Mouse (Mus musculus) natural killer cell, adult 2 months (primary cell): ENCODE measurements around the gene Arid4a.
A peak's percentile ranks its signal among the peaks of the same experiment; 100 is the strongest.
"Not testable (repeated sequence)": the region's sequence is repeated elsewhere in the genome, so short reads cannot be mapped to it uniquely, and the experiment has no call there.

Experiments
- DNase-seq, 2 experiments: peaks; one replicate each; pipeline ENCODE4 v3.0.0; 2022; ENCODE audit warnings: low spot score in 2 of 2

The Arid4a gene

DNA sequence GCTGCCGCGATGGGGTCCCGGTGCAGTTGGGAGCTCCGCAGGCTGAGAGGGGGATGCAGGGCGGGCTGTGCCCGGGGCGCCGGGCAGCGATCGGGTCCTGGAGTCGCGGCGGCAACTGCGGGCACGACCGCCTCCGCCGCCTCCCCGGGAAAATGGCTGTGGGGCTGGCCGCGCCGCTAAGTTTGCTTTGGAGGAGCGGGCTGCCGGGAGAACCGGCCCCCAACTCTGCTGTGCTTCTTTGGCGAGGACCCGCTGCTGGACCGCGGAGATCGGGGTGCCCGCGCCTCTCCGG is 367 bp downstream of the Arid4a start:
- no peak for DNase-seq

DNA sequence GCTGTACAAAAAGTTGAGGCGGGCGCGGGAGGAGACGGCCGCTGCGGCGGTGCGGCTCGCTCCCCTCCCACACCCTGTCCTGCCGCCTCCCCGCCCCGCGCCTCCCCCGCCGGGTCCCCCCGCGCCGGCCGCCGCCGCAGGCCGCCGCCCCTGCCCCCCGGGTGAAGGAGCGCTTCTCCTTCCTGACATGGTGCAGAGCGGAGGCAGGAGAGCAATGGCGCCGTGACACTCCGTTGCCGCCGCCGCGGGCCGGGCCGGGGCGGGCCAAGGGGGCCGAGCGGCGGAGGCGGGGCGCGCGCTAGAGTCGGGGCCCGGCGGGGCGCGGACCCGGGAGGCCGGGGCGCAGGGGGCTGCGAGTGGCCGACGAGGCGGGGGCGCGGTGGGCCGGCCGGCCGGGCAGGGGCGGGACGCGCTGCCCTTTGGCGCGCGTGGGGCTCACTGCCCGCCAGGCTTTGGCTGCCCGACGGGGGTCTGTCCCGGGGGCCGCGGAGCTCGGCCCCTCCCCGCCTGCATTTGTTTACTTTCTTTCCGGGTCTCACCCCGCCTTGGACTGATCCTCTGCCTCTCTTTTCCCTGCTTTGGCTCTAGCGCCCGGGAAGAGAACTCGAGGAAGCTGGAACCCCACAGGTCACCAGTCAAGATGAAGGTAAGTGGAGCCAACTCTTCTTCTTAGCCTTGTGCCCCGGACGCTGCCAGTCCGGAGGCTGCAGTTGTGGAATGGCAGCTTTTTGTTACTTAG is 882 bp downstream of the Arid4a start:
- peak in 1 of 2 experiments; percentile 33 for DNase-seq

DNA sequence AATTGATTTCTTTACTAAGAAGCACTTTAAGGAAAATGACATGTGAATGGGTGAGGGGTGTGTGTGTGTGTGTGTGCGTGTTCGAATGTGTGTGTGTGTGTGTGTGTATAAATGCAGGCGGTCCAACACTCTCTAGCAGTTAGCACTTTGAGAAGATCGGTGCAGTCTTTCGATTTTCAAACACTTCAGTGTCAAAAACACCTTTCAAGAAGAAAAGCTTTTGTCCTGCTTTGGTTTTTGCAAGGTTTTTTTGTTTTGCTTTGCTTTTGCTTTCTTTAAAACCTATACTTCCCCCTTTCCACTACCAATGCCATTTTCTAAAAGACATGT is 1.4 kb downstream of the Arid4a start:
- no peak for DNase-seq

DNA sequence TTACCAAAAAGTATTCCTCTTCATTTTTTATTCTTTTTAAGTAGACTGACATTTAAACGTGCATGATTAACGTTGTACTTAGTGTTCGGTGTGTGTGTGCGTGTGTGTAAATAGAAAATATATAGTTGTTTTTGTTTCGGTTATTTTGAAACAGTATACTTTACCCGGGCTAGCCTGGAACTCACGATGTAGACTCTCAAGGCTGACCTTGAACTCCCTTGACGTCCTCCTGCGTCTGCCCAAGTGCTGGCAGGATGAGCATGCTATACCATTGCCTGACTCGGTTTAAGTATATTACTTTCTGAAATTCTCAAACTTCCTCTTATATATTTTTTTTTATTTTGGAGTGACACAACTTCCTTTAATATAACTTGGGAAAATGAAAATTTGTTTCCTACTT is 2.0 kb downstream of the Arid4a start:
- no peak for DNase-seq

DNA sequence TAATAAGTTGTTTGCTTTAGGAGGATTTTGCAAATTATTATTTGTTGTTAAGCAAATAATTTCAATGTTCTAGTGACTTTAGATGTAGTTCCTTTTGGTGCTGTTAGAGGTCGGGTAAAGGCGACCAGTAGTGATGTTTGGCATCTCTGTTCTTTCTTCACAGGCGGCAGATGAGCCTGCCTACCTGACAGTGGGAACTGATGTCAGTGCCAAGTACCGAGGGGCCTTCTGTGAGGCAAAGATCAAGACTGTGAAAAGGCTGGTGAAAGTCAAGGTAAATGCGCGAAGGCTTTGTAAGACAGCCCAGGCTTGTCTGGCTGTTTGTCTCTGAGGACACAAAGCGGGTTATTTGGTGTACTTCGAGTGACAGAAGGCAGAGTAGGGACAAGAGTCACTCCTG is 3.4 kb downstream of the Arid4a start:
- no peak for DNase-seq

DNA sequence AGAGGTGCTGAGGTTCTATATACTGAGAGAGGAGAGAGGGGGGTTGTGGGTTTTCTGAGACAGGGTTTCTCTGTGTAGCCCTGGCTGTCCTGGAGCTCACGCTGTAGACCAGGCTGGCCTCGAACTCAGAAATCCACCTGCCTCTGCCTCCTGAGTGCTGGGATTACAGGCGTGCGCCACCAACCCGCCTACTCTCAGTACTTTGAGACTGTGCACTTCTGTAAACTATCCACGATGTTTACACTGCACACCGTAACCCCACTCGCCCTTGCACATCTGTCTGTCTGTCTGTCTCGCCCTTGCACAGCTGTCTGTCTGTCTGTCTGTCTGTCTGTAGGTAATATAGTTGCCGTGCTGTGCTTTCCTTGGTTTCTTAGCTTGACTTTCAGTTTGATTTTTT is 8.6 kb downstream of the Arid4a start:
- no peak for DNase-seq

DNA sequence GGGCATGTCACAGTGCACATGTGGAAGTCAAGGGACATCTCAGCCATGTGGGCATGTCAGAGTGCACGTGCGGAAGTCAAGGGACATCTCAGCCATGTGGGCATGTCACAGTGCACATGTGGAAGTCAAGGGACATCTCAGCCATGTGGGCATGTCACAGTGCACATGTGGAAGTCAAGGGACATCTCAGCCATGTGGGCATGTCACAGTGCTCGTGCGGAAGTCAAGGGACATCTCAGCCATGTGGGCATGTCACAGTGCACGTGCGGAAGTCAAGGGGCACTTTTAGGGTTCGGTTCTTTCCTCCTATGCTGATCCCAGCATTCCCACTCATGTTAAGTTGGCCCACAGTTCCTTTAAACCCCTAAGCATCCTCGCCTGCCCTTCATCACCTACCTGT is 12.5 kb downstream of the Arid4a start:
- DNase-seq, result not testable (repeated sequence)

DNA sequence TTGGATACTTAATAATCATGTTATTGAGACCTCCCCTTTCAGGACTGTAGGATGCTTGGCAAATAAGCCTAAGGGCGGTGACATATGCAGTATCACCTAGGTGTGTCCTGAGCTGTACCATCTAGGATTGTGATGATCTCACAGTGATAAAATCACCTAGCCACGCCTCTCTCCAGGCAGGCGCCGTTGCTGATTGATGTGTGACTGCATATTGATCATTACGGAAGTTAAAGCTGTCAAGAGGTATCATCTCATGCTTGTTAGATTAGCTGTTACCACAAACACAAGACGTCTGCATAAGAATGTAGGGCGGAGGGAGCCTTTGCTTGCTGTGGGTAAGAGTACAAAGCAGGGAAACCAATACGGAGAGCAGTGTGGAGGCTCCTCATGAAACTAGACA is 14.5 kb downstream of the Arid4a start:
- DNase-seq, result no peak

DNA sequence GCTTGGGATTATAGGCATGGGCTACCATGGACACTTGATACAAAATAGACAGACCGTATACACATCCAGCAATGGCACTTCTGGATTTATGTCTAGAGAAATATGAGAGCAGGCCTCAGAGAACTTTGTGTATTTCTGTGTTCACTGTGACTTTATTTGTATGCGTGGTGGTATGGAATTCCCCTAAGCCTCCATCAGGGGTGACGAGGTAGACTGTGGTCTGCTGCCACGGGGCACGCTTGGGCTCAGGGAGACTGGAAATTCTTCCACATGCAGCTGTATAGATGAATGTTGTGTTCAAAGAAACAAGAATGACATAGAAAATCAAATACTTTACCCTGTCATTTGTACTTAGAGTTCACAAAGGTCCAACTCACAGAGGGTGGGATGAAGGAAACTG is 14.9 kb downstream of the Arid4a start:
- no peak for DNase-seq

DNA sequence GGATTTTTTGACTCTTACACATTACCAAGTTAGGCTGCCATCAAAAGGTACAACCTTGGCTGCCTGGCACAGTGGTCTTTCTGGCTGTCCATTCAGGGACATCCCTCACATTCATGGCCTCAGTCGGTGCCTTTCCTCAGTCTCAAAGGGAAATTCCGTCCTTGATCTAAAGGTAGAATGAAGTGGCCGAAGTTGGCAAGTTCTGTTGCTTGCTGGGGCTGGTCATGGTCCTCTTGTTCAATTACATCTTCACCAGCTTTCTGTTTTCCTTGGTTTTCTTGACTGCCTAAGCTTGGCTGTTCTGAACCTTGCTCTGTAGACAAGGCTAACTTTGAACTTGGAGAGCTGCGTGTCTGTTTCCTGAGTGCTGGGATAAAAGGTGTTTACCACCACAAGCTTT is 20.0 kb downstream of the Arid4a start:
- DNase-seq, result no peak

DNA sequence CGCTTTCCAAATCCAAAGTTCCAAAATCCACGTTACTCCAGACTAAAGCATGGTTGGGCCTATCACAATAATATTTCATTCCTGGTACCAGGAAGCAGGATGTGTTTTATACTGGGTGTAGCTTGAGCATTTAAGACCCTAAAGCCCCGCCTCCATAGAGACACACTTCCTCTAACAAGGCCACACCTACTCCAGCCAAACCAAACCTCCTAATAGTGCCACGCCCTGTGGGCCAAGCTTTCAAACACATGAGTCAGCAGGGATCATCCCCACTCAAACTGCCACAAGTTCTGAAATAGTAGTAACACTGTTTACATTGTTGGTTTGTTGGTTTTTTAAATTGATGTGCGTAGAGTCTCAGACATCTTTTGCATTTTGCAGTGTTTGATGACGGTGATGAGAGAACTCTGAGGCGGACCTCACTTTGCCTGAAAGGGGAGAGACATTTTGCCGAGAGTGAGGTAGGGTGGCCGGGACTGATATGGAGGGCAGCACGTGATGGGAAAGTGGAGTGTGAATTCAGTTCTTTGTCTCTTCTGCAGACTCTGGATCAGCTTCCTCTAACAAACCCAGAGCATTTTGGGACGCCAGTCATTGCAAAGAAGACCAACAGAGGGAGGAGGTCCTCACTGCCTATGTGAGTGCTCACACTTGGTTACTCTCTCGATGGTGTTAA is 21.1 kb downstream of the Arid4a start:
- DNase-seq, result peak in 1 of 2 experiments; percentile 14

DNA sequence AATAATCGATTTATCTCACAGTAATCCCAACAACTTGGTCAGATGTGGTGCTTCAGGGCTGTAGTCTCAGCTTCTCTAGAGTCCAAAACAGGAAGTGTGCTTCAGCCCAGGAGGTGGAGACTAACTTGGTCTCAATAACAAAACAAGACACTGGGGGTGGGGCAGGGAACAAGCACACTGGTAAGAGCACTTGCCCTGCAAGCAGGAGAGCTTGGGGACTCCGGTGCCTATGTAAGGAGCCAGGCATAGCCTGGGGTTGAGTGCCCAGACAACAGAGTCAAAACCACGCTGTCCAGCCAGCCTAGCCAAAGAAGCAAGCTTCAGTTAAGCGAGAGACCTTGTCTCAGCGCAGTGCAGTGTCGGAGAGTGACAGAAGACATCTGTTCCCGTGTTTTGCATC is 24.7 kb downstream of the Arid4a start:
- peak; percentile 62 to 76 for DNase-seq

DNA sequence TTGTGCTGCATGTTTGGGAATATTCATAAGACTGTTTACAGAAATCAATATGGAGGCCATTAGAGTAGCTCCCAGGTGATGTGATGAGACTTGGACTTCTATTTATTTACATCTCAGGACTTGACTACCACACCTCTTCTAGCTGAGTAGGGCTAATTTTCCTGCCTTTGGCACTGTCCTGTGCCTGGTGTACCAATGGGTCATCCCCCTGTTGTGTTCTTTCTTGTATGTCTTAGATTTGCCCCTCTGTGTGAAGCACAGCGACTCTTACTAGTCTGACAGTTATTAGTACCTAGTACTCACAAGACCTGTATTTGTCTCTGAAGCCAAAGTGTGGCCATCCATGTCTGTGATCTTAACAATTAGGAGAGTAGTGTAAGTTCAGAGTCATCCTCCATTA is 26.7 kb downstream of the Arid4a start:
- DNase-seq, result no peak

DNA sequence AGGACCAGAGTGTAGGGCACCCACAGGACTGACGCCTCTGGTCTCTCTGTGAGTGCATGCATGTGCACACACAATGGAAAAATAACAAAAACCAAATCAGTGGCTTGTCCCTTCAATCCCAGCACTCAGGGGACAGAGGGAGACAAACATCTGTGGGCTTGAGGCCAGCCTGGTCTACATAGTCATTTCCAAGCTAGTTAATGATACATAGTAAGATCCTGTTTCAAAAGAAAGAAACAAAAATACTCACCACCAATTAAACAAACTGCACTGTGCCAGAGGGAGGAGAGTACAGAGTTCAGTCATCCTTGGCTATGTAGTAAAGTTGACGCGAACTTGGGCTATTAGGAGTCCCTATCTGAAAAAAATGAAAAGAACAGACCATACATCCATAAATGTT is 27.8 kb downstream of the Arid4a start:
- no peak for DNase-seq

DNA sequence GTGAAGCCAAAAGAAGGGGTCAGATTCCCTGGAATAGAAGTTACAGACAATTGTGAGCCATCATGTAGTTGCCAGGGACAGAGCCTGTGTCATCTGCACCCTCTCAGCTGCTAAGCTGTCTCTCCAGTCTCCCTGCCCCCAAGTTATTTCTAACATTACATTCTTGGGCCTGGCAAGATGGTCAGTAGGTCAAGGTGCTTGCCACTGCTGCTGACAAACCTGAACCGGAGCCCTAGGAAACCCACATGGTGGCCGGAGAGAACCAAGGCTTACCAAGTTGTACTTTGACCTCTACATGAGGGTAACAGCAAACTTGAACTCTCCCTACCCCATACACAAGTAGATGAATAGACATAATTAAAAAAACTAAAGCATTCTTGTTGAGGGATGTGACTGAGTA is 28.7 kb downstream of the Arid4a start:
- no peak for DNase-seq

DNA sequence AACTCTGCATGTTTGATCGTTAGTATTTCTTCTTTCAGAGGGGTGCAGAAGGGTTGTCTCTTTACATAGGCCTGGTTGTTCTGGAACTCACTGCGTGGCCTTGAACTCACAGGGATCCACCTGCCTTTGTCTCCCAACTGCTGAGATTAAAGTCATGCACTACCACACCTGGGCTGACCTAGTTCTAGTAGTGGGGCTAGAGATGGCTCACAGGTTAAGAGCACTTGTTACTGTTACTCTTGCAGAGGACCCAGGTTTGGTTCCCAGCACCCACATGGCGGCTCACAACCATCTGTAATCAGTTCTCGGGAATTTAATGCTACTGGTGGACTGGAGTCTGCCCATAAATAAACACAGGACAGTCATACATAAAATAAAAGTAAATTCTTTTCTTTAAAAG is 30.7 kb downstream of the Arid4a start:
- no peak for DNase-seq

DNA sequence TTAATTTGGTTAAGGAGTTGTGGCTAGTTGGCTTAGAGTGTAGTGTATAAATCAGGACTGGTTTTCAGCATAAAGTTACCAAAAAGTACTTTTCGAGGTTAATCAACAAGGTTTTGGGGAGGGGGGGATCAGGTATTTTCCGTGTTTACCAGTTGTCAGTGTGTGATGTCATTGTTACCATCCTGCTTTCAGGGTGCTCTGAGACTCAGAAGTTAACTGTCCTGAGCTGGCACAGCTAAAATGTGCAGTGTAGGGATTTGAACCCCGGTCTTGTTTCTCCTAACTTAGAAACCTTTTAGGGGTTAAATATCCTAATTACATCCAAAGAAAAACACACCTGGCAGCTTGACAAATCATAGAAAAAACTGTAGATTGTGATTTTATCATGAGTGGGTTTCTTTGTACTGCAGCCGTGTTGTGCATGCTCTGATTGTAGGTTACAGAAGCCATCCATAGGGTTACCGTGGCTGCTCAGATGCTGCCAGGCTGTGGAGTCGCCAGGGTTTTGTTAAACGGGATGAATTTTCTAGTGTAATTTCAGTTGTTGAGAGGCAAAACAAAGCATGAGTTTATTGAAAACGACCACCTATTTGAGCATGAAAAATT is 31.8 kb downstream of the Arid4a start:
- DNase-seq, result no peak

DNA sequence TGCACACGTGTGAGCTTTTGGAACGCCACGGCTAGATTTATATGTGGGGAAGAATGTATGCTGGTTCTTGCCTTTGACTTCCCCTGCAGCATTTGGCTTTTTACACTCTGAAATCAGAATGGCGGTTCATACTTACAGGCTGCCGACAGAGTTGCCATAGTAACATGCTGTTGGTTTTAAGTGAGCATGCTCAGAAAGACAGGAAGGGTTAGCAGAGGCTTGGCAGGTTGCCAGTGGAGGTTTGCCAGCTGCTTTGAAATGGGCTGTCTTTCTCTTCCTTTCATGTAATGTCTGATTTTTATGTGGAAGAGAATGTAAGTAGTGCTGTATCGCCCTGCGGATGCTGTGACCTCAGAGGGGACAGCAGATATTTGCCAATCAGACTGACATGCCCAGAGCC is 32.3 kb downstream of the Arid4a start:
- DNase-seq, result peak; percentile 89 to 90

DNA sequence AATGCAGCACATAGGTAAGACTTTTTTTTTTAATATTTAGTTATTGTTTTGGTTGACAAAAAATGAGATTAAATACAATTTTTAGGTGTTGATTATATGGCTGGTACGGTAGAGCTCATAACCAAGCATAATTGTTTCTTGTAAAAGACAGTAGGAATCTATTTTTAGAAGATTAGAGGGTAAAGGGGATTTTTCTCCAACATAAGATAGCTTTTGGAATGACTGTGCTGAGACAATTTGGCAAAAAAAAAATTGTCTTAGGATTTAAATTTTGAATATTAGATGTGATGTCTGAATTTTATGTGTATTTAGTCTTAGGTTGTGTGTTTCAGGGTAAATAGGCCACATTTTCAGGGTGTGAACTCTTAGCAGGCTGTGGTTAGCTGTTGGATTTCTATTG is 32.8 kb downstream of the Arid4a start:
- DNase-seq, result no peak

DNA sequence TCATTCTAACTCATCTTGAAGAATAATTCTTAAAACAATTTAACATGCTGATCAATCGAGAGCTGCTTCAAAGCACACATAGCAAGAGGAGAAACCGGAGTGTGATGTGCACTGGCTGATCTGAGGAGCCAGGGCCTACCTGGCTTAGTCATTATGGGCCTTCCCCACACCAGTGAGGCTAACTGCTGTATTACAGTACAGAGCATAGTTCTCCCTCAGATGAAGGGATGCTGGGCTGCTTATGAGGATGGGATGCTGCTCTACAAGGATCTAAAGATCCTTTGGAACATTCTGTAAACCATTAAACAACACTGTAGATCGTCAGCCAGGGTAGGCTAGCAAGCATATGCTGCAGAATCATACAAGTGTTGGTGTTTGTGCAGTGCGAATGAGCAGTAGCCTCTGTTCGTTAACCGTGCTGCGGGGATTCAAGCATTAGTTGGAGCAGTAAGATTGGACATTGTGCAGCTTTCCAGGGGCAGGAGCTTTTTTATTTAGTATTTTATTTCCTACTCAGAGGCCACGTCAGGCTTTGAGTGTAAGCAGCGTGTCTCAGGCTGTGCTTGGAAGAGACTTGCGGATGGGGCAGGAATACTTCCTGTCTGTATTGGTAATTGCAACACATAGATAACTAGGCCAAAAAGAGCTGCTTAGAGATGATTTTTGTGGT is 33.9 kb downstream of the Arid4a start:
- no peak for DNase-seq

DNA sequence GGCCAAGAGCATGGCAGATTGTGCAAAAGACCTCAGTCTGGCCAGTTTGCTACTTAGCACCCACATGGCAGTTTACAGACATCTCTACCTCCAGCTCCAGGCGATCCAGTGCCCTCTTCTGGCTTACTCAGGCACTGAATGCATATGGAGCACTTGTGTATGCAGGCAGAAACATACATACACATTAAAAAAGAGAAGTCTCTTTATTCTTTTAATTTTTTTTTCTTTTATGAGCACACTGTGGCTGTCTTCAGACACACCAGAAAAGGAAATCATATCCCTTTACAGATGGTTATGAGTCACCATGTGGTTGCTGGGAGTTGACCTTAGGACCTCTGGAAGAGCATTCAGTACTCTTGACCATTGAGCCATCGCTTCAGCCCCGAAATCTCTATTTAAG is 35.3 kb downstream of the Arid4a start:
- DNase-seq, result peak; percentile 29 to 63

DNA sequence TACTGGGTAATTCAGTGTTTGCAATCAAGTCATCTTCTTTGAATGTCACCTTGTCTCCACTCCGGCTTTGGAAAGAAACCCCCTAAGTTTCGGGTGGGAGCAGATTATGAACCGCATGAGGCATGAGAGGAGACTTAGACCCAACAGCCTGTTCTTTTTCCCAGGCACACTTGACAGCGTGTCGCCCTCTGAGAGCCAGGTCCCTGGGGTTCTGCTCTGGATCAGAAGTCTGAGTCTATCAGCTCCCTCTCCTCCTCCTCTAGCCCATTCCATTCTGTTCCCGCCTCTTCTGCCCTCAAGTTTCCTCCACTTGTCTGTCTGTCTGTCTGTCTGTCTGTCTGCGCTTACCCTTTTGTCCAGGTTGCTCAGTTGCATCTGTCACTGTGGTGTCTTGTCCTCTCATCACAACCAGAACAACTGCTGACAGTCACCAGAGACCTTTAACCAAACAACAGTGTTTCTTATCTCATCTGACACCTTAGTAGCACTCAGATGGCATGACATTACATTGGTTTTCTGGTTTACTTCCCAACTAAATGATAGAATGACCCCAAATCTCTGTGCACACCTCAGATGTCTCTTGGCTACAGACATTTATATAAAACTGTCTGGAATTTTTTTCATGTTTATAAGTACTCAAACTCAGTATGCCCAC is 36.7 kb downstream of the Arid4a start:
- no peak for DNase-seq

DNA sequence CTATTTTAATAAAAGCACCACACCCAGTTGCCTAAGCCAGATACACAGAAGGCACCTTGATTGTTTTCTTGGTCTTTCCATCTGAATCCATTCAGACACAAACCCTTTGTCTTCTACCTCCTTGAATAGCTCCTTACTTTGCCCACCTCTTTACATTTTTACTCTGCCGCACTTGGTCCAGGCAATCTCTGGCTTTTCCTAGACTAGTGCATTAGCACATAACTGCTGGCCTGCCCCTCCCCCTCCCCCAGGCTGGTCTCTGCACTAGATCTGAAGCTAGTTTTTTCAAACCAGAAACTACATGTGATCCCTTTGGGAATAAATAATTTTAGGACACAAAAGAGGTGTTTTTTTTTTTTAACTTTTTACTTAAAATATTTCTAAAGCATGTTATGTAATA is 37.2 kb downstream of the Arid4a start:
- DNase-seq, result no peak
